Mouse (Mus musculus) cortical plate, adult 2 months (tissue): Measurements from ENCODE around the gene Pramel1. TPM values are rescaled to one million over a fixed set of nuclear protein-coding genes. Genes with fewer than 3 reads are reported as not detected.

Experiments used
- H3K27ac ChIP-seq: fragments of 200-500 bp; 2 replicates; pipeline ENCODE4 v1.5.1; 2012; ENCODE audit warnings: low read length, control low read depth, inconsistent platforms; ENCODE audit not compliant: insufficient read depth
- H3K4me1 ChIP-seq: fragments of 200-500 bp; 2 replicates; pipeline ENCODE4 v1.6.1; 2011; ENCODE audit warnings: low read length; ENCODE audit not compliant: control insufficient read depth, insufficient read depth
- H3K4me3 ChIP-seq: fragments of 200-500 bp; 2 replicates; pipeline ENCODE4 v1.5.1; 2011; ENCODE audit warnings: mild to moderate bottlenecking, low read length, control low read depth; ENCODE audit not compliant: insufficient read depth
- CTCF ChIP-seq: fragments of 200-500 bp; IDR thresholded peaks from 2 replicates; pipeline ENCODE4 v1.5.1; 2011; ENCODE audit warnings: mild to moderate bottlenecking, control low read depth, low read length; ENCODE audit not compliant: insufficient read depth; ENCODE audit errors: extremely low read depth
- POLR2A ChIP-seq: fragments of 200-500 bp; IDR thresholded peaks from 2 replicates; pipeline ENCODE4 v1.6.1; 2011; ENCODE audit warnings: mild to moderate bottlenecking, low read length, control low read depth; ENCODE audit not compliant: insufficient read depth; ENCODE audit errors: extremely low read depth
- polyA plus RNA-seq: library from polyadenylated mRNA; depleted of rRNA; stranded (reverse); fragments of >200 nt; gene quantifications from 2 replicates; pipeline ENCODE4 v1.2.3, GENCODE M21; 2012

The Pramel1 gene
- polyA plus RNA-seq, 1 experiment: 0.06 TPM

GRCm38 (mm10) chr4:143379931-143380715, 14.1 kb upstream of the Pramel1 start:
- Histone ChIP-seq H3K4me1 (no peaks in the 10 kb centered on the region), H3K4me3 (no peak overlapping the region), H3K27ac (no peak overlapping the region)
- TF ChIP-seq CTCF (no peak), POLR2A (no peak)

- Histone ChIP-seq H3K27ac (no peak overlapping the region), H3K4me1 (no peaks in the 10 kb centered on the region), H3K4me3 (no peak overlapping the region)
- TF ChIP-seq POLR2A: no peak
- TF ChIP-seq CTCF: peak; percentile 59; the same call in 1 of the 2 replicates
These were observed 13.6 kb upstream of the Pramel1 start for GRCm38 (mm10) chr4:143380716-143381004.

- Histone ChIP-seq H3K4me1 (no peaks in the 10 kb centered on the region), H3K4me3 (no peak overlapping the region), H3K27ac (no peak overlapping the region)
- TF ChIP-seq CTCF: no peak
- no peak for TF ChIP-seq POLR2A
These were observed 12.1 kb upstream of the Pramel1 start for GRCm38 (mm10) chr4:143382163-143382562.

- TF ChIP-seq CTCF (peak; percentile 28; the same call in 1 of the 2 replicates), POLR2A (no peak)
- no peak overlapping the region for H3K4me3 ChIP-seq
- H3K27ac ChIP-seq: no peak overlapping the region
- no peaks in the 10 kb centered on the region for H3K4me1 ChIP-seq
These were observed 10.6 kb upstream of the Pramel1 start for GRCm38 (mm10) chr4:143383646-143384045.

- Histone ChIP-seq H3K4me3 (no peak overlapping the region), H3K27ac (no peak overlapping the region)
- TF ChIP-seq POLR2A (no peak), CTCF (no peak)
These were observed 5.1 kb upstream of the Pramel1 start for GRCm38 (mm10) chr4:143388955-143389702.

GRCm38 (mm10) chr4:143411566-143412218, 17.5 kb downstream of the Pramel1 start:
- peak overlapping the region; percentile 73; the same call in 1 of the 2 replicates for H3K4me3 ChIP-seq
- H3K27ac ChIP-seq: no peak overlapping the region
- no peaks in the 10 kb centered on the region for H3K4me1 ChIP-seq
- TF ChIP-seq POLR2A: no peak
- TF ChIP-seq CTCF: no peak

More at GRCm38 (mm10) chr4:143388955-143389702, 5.1 kb upstream of the Pramel1 start:
- no peaks in the 10 kb centered on the region; the same call in 1 of the 2 replicates for H3K4me1 ChIP-seq

- no peak for TF ChIP-seq CTCF
- 0 out of 2 replicates have a peak, but pooled peaks have one; percentile 33 for TF ChIP-seq POLR2A
- H3K4me1 ChIP-seq: no peaks in the 10 kb centered on the region
- peak within 1 kb of the TSS; percentile 73 for H3K4me3 ChIP-seq
- peak within 1 kb of the TSS; percentile 1; the same call in 1 of the 2 replicates for H3K27ac ChIP-seq
These were observed 18.2 kb downstream of the Pramel1 start, which contains the start of gene Pramef8 for GRCm38 (mm10) chr4:143412219-143413092. Gene Pramef8, plus strand, starts transcription at chr4:143412426.

GRCm38 (mm10) chr4:143413621-143414020, 19.4 kb downstream of the Pramel1 start:
- H3K27ac ChIP-seq: no peak overlapping the region
- TF ChIP-seq CTCF: no peak
- no peak for TF ChIP-seq POLR2A
- no peak overlapping the region; the same call in 1 of the 2 replicates for H3K4me3 ChIP-seq
- H3K4me1 ChIP-seq: no peaks in the 10 kb centered on the region
